Comparison of ENCODE assay signal across 17 mouse cellular contexts in genomic region chr11:57873014-57873413, GRCm38 (mm10). TPM values are rescaled to one million over a fixed set of nuclear protein-coding genes. Genes with fewer than 3 reads are reported as not detected.
"Had no signal": no experiment of that assay in that cellular context is flagged by ENCODE, and none has a peak within 500 bp of the region (broad histone marks: within the 10 kb centered on the region; RNA-seq: fewer than 3 reads in every experiment).

No protein-coding gene starts in this region.

- DNase-seq: kidney, adult 2 months; kidney, postnatal 25 days; liver, embryonic 13.5 days; lung, adult 18-20 months; lung, postnatal 4 days; right cerebral cortex, adult 18-20 months; right cerebral cortex, postnatal 25 days; thymus, postnatal 36 days had no signal

- H3K4me3 ChIP-seq: left cerebral cortex, adult 2 months; limb, embryonic 15.5 days; liver, embryonic 13.5 days; megakaryocyte, embryonic 14.5 days; midbrain, embryonic 12.5 days; stomach, embryonic 15.5 days had no signal

- H3K4me1 ChIP-seq: limb, embryonic 15.5 days; midbrain, embryonic 12.5 days; stomach, embryonic 15.5 days had no signal

- H3K4me2 ChIP-seq: limb, embryonic 15.5 days; liver, embryonic 13.5 days; midbrain, embryonic 12.5 days; stomach, embryonic 15.5 days had no signal

- H3K27ac ChIP-seq: left cerebral cortex, adult 2 months; limb, embryonic 15.5 days; liver, embryonic 13.5 days; midbrain, embryonic 12.5 days; stomach, embryonic 15.5 days had no signal

- ATAC-seq: lung, postnatal 0 days; midbrain, embryonic 16.5 days had no signal

- H3K9ac ChIP-seq: limb, embryonic 15.5 days; liver, embryonic 13.5 days; midbrain, embryonic 12.5 days; stomach, embryonic 15.5 days had no signal

- H3K27me3 ChIP-seq: limb, embryonic 15.5 days; midbrain, embryonic 12.5 days; stomach, embryonic 15.5 days had no signal

- H3K9me3 ChIP-seq: limb, embryonic 15.5 days; liver, embryonic 13.5 days; megakaryocyte, embryonic 14.5 days; midbrain, embryonic 12.5 days; stomach, embryonic 15.5 days had no signal

- H3K36me3 ChIP-seq: limb, embryonic 15.5 days; liver, embryonic 13.5 days; midbrain, embryonic 12.5 days; stomach, embryonic 15.5 days had no signal

RNA-seq across cellular contexts. Expression of gene Hand1, which starts 40.4 kb away (rescaled TPM):
- total RNA-seq: layer of hippocampus, postnatal 25 days; left cerebral cortex, adult 2 months; left cerebral cortex, postnatal 14 days had no signal
- polyA plus RNA-seq: lung, postnatal 0 days; midbrain, embryonic 12.5 days; midbrain, embryonic 16.5 days had no signal
